Mouse (Mus musculus): Measurements from ENCODE around the gene Polr3b. TPM values are rescaled to one million over a fixed set of nuclear protein-coding genes. Genes with fewer than 3 reads are reported as not detected.

Polr3b gene
- 34.2 and 36.6 TPM in 2 replicates for total RNA-seq (2014; fragmentation: Nextera tagmentation)
- 63.5 and 82.4 TPM in 2 replicates for total RNA-seq (2017)

DNA sequence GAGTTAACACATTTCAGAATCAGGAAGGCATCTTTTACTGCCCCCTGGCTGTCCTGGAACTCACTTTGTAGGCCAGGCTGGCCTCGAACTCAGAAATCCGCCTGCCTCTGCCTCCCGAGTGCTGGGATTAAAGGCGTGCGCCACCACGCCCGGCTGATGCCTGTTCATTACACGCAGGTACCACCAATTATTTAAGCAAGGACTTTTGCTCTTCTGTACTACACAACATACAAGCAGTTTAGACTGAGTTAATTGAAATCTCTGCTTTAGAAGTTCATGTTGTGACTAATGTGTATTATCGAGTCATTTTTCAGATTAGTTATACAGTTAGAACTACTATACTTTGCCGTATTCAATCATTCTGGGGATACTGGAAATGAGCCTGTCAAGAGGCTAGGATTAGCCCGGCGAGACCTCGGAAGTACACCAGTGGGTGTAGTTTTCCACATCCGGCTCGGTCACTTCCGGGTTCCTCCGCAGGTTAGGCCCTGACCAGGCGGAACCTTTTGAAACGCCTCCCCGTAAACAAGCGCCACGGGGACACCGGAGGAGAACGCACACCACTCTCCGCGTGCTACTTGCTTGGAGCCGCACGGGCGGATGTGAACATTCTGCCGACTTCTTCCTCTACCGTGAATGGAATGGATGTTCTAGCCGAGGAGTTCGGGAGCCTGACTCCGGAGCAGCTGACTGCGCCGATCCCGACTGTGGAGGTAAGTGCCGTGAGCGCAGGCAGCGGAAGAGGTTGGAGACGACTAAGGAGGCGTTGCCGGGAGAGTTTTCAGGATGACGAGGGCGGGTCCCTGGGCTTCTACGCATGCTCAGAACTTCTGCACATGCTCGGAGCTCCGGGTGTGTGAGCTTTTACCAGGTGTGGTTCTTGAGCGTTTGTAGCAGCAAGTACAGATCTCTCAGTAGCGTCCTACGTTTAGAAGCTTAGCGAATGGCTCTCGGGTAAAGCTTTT, at the start of gene Polr3b:
Polr3b (plus strand) TSS at position 467 of the 965 bp plus-strand sequence.
- peak; percentile 98 for ATAC-seq (replicated peaks; ENCODE audit: low FRiP score, low TSS enrichment, poor library complexity, severe bottlenecking)

DNA sequence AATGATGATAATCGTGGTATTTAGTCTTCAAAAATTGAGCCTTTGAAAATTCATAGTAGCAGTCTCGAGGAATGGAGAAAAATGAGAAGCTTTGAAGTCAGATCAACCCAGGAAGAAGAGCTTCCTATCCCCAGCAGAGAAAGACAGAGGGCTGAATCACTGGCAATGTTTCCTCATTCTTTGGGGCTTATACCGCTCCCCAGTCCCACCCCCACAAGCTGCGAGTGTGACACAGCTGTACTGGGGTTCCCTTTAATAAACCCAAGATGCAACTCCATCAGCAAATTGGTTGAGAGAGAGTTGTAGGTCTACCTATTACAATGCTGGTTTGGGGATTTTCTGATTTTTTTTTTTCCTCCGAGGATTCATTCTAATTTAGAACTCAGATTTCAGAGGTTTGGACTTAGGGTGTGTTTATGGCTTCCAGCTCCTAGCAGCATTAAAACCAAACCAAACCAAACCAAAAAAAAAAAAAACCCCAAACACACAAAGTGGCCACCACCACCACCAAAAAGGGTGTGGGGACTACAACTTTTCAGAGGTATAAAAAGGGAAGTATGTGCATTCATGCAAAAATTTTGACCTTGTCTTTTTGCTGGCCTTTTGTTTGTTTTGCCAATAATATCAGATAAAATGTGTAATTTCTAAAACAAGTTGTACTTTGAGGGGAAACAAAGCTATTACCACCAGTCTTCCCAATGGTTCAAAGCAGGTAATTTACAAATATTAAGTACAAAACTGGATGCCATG, 48.2 kb upstream of the Polr3b start:
- ATAC-seq (replicated peaks; ENCODE audit: low FRiP score, low TSS enrichment, poor library complexity, severe bottlenecking): no peak

DNA sequence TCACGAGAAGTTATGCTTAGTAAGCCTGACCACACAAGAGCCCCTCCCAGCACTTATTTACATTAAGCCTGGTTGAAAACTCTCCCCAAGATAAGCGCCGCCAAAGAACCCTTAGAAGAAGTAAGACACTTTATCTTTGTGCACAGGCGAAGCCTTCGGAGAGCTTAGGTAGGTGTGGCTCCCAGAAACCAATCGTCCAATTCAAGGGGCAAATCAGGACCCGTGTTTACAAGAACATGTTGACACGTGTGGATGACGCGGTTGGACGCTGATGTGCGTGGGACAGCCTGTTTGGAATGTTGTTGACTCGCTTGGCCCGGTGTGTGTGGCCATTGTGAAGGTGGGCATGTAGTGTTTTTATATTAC, 46.1 kb upstream of the Polr3b start:
- ATAC-seq (replicated peaks; ENCODE audit: low FRiP score, low TSS enrichment, poor library complexity, severe bottlenecking): peak; percentile 88

DNA sequence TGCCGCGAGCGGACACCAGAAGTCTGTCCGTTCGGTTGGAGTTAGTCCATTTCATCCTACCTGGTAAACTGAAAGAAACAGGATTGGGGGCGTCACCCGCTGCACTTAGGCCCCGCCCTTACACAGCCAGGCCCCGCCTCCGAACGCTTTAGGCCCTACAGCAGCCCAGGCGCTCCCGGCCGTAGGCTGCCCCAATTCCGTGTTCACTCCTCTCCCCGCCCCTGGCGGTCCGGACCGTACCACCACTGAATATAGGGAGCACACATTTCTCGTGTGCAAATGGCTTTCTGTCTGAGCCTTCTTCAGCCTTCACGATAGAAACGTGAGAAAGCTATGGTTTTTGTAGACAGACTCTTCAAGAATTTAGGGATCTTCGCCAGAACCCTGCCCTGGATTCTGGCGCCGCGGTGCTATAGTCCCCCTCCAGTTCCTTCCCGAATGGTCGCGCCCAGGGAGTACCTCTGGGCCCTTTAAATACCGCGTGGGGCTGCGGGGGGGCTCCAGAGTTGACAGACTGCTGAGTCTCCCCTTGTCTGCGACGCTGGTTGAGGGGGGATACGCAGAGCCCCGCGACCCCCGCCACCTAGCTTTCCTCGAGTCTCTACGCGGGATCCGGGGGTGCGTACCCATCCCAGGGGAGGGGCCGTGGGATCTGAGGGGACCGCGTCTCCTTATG, 45.6 kb upstream of the Polr3b start, which contains the start of gene Tcp11l2:
Tcp11l2 (plus strand) TSS at position 232 of the 676 bp plus-strand sequence.
- peak; percentile 85 for ATAC-seq (replicated peaks; ENCODE audit: low FRiP score, low TSS enrichment, poor library complexity, severe bottlenecking)

DNA sequence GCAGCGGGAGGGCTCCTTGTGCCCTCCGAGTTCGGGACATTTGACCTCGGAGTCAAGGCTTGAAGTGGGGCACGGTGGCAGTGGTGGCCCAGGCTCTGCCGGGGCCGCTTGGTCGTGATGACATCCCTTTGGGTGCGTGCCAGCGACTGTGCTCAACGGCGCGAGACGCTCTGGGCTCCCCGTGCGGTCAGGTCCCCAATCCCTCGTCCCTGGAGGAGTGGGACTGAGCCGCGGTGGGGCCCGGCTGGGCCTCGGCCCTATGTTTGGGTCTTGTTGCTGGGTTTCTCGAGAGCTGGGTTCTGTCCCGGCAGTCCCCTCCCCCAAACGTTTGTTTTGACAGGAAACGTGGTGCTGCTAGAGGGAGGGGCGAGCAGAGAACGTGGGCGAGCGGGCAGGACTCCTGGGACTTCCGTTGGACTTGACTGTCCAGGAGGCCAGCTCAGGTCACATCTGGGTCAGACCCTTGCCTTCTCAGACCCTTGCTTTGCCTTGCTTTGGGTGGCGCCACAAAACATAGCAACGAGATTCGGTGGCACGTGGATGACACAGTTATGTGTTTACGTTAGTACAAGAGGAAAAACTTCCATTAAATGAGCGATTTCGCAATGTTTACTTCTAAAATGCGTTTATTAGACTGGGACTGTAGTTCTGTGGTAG, 44.9 kb upstream of the Polr3b start:
- ATAC-seq (replicated peaks; ENCODE audit: low FRiP score, low TSS enrichment, poor library complexity, severe bottlenecking): peak; percentile 27

DNA sequence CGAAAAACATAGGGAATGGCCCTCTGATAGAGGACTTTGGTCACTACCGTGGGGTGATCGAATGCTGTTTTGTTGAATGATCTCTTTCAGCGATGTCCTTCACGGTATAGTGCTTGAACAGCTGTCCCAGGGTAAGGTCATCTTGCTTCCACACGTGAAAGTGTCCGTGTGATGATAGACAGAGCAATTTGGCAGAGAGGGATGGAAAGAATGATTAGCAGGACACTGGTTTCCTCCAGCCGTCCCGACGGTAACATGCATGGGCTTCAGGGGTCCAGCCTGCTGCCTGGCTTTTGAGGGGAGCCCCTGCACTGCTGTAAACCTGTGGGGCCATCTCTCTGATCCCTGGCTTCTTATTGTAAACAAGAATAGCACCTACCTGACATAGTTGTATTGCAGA, 43.4 kb upstream of the Polr3b start:
- ATAC-seq (replicated peaks; ENCODE audit: low FRiP score, low TSS enrichment, poor library complexity, severe bottlenecking): no peak

DNA sequence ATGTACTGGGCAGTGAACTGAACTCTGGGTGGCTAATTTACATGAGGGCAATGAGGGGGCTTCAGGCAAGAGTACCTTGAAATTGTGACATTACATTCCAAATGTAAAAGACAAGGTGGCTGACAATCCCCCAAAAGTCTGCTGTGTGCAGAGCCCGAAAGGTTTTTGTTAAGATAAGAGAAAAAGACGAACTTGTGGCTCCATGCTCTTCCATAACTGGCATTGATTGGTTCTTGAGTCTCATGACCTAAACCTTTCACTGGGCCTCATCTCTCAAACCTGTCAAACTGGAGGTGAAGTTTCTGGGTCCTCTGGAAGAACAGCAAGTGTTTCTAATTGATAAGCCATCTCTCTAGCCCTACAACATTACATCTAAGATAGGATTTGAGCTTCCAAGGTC, 42.6 kb upstream of the Polr3b start:
- no peak for ATAC-seq (replicated peaks; ENCODE audit: low FRiP score, low TSS enrichment, poor library complexity, severe bottlenecking)

DNA sequence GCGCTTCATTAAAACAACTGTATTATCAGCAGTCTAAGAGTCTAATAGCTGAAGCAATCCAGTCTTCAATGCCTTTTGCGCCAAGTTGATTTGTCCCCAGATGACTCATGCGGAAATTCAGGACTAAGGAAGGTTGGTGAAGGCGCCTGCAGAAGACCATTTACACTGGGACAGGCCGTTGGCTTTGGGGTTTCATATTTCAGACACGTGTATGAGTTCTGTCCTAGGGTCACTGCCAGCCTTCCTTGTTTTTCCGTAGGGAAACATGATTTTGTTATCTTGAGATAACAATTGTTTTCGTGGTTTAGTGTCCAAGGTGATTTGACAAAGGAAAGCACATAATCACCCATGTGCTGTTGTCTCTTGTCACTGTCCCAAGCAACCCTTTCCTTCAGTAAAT, 40.9 kb upstream of the Polr3b start:
- ATAC-seq (replicated peaks; ENCODE audit: low FRiP score, low TSS enrichment, poor library complexity, severe bottlenecking): no peak

DNA sequence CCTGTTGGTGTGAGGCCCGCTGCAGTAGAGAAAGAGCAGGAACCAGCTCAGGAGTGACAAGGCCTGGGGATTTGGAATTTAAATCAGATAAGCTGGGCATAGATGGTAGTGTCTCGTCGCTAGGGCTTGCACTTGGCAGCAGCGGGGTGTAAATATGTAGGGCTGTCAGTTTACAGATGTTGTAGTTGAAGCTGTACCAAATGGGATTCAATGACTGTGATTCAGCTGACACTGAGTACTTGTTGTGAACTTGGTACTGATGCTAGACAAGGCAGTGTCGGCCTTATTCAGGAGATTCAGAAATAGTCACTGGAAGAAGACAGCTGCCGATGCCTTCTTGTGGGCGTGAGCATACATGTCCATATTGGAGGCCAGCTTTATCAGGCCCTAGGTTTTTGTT, 39.9 kb upstream of the Polr3b start:
- no peak for ATAC-seq (replicated peaks; ENCODE audit: low FRiP score, low TSS enrichment, poor library complexity, severe bottlenecking)

DNA sequence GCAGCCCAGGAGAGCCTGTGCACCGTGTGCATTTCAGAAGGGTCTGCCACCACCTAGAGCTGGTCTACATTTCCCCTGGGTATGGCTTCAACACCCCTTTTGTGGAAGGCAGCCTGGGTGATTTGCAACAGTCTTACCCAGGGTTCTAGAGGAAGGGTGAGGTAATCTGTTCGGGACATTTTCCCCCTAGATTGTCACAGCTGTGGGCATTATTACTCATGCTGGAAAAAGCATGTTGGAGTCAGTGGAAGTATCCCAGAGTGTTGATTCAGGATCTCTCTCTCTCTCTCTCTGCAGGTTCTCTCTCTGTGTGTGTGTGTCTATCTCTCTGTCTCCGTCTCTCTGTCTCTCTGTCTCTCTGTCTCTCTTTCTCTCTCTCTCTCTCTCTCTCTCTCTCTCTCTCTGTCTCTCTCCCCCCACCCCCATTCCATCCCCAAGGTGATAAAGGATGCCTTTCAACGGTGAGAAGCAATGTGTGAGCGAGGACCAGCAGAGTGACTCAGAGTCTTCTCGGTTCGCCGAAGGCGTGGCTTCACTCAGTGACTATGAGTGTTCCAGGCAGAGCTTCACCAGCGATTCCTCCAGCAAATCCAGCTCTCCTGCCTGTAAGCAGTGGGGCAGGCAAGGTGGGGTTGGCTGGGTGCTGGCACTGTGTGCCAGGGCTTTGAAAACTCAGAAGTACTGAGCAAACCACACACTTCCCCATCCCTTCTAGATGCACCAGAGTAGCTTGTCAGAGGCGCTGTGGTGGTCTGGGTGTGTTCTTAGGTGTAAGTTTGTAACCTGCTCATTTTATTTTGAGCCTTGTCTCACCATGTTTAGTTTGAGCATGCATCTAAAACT, 37.4 kb upstream of the Polr3b start:
- no peak for ATAC-seq (replicated peaks; ENCODE audit: low FRiP score, low TSS enrichment, poor library complexity, severe bottlenecking)

DNA sequence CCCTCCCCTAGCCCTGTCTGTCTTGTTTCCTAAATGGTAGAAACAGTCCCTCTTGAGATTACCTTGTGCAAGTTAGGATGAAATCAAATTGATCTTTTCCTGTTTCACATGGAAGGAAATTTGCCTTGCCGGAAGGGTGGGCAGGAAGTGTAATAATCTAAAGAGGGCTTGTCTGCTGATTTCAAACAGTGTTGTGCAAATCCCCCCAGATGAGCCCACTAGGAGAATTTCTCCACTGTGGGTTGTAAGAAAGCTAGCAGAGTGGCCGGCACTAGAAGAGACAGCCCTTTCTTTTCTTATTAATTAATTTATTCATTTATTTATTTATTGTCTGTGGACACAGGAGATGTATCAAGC, 36.8 kb upstream of the Polr3b start:
- no peak for ATAC-seq (replicated peaks; ENCODE audit: low FRiP score, low TSS enrichment, poor library complexity, severe bottlenecking)

DNA sequence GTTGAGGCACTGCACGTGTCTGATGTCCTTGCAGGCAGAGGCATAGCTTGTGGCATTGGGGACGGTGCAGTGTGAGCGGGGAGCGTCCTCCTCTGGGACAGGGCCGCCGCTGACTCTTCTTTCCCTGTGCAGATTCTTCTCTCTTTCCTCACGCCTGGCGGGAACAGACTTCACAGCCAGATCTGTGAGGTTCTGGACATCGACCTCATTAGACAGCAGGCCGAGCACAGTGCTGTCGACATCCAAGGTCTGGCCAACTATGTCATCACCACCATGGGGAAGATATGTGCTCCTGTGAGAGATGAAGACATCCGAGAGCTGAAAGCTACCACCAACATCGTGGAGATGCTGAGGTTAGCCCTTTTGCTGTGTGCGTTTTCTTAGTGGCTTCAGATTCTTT, 31.1 kb upstream of the Polr3b start:
- ATAC-seq (replicated peaks; ENCODE audit: low FRiP score, low TSS enrichment, poor library complexity, severe bottlenecking): no peak

DNA sequence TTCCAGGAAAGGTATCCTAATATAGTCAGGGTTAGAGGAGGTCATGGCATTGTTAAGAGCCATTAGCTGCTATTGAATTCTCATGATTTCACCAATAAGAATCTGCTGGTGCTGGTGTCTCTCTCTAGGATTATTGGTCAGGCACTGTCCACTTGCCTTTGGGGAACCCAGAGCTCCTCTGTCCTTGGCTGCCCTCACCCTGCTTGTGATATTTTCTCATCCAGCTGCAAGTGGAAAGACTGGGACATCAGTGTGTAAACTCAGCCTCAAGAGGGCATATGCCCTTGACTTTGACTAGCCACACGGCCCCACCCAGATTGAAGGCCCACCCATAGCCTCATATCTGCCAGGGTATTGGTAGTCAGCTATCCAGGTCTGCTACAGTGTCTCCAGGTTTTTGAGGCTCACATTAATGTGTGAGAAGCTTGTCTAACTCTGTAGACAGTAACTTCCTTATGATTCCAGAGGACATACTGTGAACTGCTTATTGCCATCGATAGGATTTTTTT, 30.4 kb upstream of the Polr3b start:
- peak; percentile 72 for ATAC-seq (replicated peaks; ENCODE audit: low FRiP score, low TSS enrichment, poor library complexity, severe bottlenecking)

DNA sequence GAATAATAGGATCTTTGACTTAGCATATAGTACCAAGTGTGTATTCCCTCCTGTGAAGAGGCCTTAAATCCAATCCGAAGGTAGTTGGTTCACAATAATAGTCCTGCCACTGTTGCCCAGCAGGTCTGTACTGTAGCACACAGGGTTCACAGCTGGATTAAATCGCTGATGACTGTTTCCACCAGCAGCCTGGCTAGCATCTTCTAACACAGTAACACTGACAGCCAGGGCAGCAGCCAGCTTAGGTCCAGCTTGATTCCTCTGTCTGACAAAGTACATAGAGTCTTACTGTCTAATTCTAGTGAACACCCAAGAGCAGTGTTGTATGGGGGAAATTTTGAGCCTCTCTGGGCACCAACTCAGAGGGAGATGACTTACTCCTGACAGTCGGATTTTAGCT, 29.3 kb upstream of the Polr3b start:
- no peak for ATAC-seq (replicated peaks; ENCODE audit: low FRiP score, low TSS enrichment, poor library complexity, severe bottlenecking)

DNA sequence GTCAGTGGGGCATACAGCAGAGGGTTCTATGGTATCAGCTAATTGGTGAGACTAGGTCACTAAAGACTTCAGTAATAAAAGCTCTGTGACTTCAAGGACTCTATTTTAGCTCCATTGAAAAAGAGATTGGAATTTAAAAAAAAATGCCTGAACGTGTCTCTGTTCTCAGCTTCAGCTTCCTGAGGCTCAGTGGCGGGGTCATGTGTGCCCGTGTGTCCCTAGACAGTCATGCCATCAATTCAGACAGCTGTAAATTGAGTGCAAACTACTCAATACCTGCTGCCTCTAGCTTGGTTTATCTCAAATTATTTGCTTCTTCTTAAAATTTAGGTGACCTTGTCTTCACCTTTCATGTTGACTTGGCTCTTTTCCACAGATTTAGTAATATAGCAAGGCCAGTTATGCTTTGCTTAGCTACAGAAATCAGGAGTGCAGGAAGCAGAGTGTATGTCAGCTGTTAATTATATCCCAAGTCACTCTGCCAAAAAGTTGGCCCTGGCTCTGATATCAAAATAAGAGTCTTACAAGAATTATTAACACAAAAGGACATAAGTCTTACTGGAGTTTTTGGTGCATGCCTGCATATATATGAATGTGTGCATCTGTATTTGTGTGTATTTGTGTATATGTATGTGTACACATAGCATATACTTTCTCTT, 24.8 kb upstream of the Polr3b start:
- no peak for ATAC-seq (replicated peaks; ENCODE audit: low FRiP score, low TSS enrichment, poor library complexity, severe bottlenecking)

DNA sequence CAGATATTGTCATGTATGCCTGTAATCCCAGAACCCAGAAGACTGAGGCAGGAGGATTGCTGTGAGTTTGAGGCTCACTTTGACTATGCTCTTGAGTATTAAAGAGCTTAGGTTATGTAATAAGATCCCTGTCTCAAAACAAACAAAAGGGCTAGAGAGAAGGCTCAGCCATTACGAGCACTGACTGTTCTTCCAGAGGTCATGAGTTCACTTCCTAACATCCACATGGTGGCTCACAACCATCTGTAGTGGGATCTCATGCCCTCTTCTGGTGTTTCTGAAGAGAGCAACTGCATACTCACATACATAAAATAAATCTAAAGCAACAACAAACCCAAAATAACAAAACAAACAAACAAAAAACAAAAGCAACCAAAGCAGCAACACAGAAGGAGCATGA, 23.9 kb upstream of the Polr3b start:
- ATAC-seq (replicated peaks; ENCODE audit: low FRiP score, low TSS enrichment, poor library complexity, severe bottlenecking): no peak

DNA sequence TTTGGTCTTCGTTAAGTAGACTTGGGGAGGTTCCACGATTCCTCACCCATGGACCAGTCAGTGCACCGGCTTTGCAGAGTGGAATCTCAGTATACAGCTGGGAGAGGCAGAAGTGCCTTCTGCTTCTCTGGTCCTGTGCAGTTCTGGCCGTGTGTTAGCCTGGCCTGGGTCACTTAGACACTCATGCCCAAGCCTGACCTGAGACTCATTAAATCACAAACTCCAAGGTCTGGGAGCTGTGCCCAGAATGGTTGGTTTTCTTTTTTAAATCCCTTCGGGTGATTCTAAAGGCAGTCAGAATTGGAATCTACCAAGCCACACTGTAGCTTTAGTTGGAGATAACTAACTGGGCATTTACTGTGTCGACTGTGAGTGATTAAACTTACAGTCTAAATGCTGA, 22.0 kb upstream of the Polr3b start:
- no peak for ATAC-seq (replicated peaks; ENCODE audit: low FRiP score, low TSS enrichment, poor library complexity, severe bottlenecking)

DNA sequence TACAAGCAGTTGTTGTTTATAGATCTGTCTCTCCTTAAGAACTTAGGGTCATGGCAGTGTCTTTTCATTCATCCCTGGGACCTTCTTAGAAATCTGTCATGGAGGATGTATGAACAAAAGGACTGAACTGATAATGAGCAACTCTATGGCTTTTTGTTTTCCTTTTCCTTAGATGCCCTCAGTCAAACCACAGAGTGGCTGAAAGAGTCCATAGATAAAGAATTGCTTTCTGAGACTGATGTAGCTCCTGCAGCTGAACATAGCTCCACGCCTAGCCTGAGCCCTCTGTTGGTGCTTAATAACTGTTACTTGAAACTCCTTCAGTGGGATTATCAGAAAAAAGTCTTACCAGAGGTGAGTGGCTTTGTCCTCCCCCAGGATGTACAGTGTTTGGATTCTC, 17.8 kb upstream of the Polr3b start:
- ATAC-seq (replicated peaks; ENCODE audit: low FRiP score, low TSS enrichment, poor library complexity, severe bottlenecking): peak; percentile 69

Measured in megakaryocyte-erythroid progenitor cell, adult 5-6 weeks (primary cell).